Mouse (Mus musculus): ENCODE data around the gene Ahnak2. TPM values are rescaled to one million over a fixed set of nuclear protein-coding genes. Genes with fewer than 3 reads are reported as not detected.
A peak's percentile ranks its signal among the peaks of the same experiment; 100 is the strongest.

Ahnak2 gene
- total and polyA plus RNA-seq, 3 experiments: 3.1 to 27.7 (median 14.6) TPM

GRCm38 (mm10) chr12:112761411-112761810, 41.0 kb downstream of the Ahnak2 start:
- Histone ChIP-seq H3K27me3 (replicated peaks) (no peaks in the 10 kb centered on the region), H3K4me1 (ENCODE audit: control insufficient read depth in 1 of 2, insufficient read depth in 2 of 2) (peaks cover 12 to 30% of the 10 kb centered on the region in 2 experiments), H3K79me2 (replicated peaks; ENCODE audit: control insufficient read depth, extremely low read depth, insufficient read depth, poor library complexity, severe bottlenecking) (no peaks in the 10 kb centered on the region), H3K9ac (ENCODE audit: insufficient read depth, low read depth) (peak overlapping the region; percentile 75), H3K9me3 (replicated peaks; ENCODE audit: low read length) (peaks cover 14% of the 10 kb centered on the region), H3K36me3 (replicated peaks in 1 of 2; ENCODE audit: control insufficient read depth in 1 of 2, insufficient read depth in 1 of 2, low read length in 1 of 2) (peaks cover 25 to 34% of the 10 kb centered on the region in 2 experiments), H3K4me3 (replicated peaks in 1 of 3; ENCODE audit: low read depth in 2 of 3, low read length in 2 of 3, poor library complexity in 1 of 3) (peak overlapping the region; percentile 65 to 83 (median 66)), H3K4me2 (ENCODE audit: insufficient read depth, low read depth, poor library complexity, severe bottlenecking) (peak overlapping the region; percentile 23), H3K27ac (ENCODE audit: insufficient read depth, low read depth) (peak overlapping the region; percentile 92)
- in situ Hi-C loops (cut with MboI; ENCODE audit: low pct_ligation_motif_present, low pct_unique_long_range_greater_than_20kb, low sequenced_read_pairs) (no loop called here), dilution Hi-C loops (cut with MboI; ENCODE audit: extremely low pct_ligation_motif_present, extremely low pct_unique_long_range_greater_than_20kb, low sequenced_read_pairs) (no loop called here)
- TF ChIP-seq USF1 (IDR thresholded peaks at IDR 0.05; ENCODE audit: low read depth, low read length) (no peak), RAD21 (IDR thresholded peaks at IDR 0.05; ENCODE audit: low read depth, low read length) (no peak), CHD1 (IDR thresholded peaks at IDR 0.05; ENCODE audit: low read depth, low read length) (no peak), ZNF384 (IDR thresholded peaks at IDR 0.05; ENCODE audit: low read depth, low read length) (no peak), SMC3 (IDR thresholded peaks at IDR 0.05; ENCODE audit: low read depth, low read length) (no peak), KAT2A (IDR thresholded peaks at IDR 0.05; ENCODE audit: insufficient replicate concordance, low read length) (no peak), JUND (conservative IDR thresholded peaks at IDR 0.05; ENCODE audit: low read depth, low read length) (no peak), ZKSCAN1 (IDR thresholded peaks at IDR 0.05; ENCODE audit: borderline replicate concordance, low read depth, low read length) (no peak), ZC3H11A (IDR thresholded peaks at IDR 0.05; ENCODE audit: low read depth, low read length) (no peak), SIN3A (IDR thresholded peaks at IDR 0.05; ENCODE audit: low read length) (no peak), ELF1 (IDR thresholded peaks at IDR 0.05; ENCODE audit: low read depth, low read length) (no peak), USF2 (conservative IDR thresholded peaks at IDR 0.05; ENCODE audit: low read depth, low read length) (no peak), MEF2A (IDR thresholded peaks at IDR 0.05; ENCODE audit: borderline replicate concordance, low read depth, low read length) (no peak), MAX (IDR thresholded peaks at IDR 0.05; ENCODE audit: low read length) (no peak), MXI1 (IDR thresholded peaks at IDR 0.05; ENCODE audit: low read depth, low read length) (no peak), POLR2AphosphoS2 (IDR thresholded peaks at IDR 0.05; ENCODE audit: low read depth, low read length) (no peak)
- no peak for DNase-seq (ENCODE audit: extremely low read depth)

DNA sequence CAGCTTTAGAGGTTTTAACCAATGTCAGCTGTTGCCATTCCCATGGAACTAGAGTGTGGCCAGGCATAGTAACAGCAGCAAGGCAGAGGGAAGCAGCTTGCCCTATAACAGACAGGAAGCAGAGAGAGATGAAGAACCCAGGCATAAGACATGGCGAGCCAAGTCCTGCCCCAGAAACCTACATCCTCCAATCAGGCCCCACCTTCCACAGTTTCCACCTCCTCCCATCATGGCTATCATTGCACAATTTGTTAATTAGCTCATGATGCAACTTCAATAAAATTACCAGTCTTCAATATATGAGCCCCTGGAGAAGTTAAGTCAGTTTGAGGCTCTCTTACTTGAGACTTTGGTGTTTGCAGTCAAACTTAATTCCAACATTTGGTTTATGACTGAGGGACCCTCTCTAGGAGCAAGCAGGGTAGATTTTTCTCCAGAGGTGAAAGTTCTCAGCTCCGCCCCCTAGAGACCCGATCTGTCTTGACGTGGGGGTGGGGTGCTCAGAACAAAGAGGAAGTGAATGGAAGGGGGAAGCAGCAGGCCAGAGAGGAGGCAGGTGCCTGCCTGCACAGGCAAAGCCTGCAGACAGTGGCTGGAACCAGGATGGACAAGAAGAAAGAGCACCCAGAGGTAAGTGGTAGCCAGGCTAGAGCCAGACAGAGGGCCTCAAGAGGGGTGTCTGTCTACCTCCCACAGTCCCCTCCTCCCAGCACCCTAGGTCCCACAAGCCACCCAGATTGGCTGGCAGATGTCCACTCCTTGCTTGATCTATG, 42.1 kb downstream of the Ahnak2 start, which contains the start of gene Pld4:
Gene Pld4 (plus strand): TSS at position 502 of the 773 bp plus-strand sequence.
- no peaks in the 10 kb centered on the region for H3K79me2 ChIP-seq (replicated peaks; ENCODE audit: control insufficient read depth, extremely low read depth, insufficient read depth, poor library complexity, severe bottlenecking)
- peak within 1 kb of the TSS; percentile 65 to 83 (median 66) for H3K4me3 ChIP-seq (replicated peaks in 1 of 3; ENCODE audit: low read depth in 2 of 3, low read length in 2 of 3, poor library complexity in 1 of 3)
- in situ Hi-C loops (cut with MboI; ENCODE audit: low pct_ligation_motif_present, low pct_unique_long_range_greater_than_20kb, low sequenced_read_pairs) (no loop called here), dilution Hi-C loops (cut with MboI; ENCODE audit: extremely low pct_ligation_motif_present, extremely low pct_unique_long_range_greater_than_20kb, low sequenced_read_pairs) (no loop called here)
- peaks cover 20 to 25% of the 10 kb centered on the region in 2 experiments for H3K36me3 ChIP-seq (replicated peaks in 1 of 2; ENCODE audit: control insufficient read depth in 1 of 2, insufficient read depth in 1 of 2, low read length in 1 of 2)
- H3K9ac ChIP-seq (ENCODE audit: insufficient read depth, low read depth): peak within 1 kb of the TSS; percentile 75
- peaks cover 14% of the 10 kb centered on the region for H3K9me3 ChIP-seq (replicated peaks; ENCODE audit: low read length)
- H3K4me2 ChIP-seq (ENCODE audit: insufficient read depth, low read depth, poor library complexity, severe bottlenecking): peak within 1 kb of the TSS; percentile 23
- H3K4me1 ChIP-seq (ENCODE audit: control insufficient read depth in 1 of 2, insufficient read depth in 2 of 2): peaks cover 16 to 30% of the 10 kb centered on the region in 2 experiments
- no peaks in the 10 kb centered on the region for H3K27me3 ChIP-seq (replicated peaks)
- peak within 1 kb of the TSS; percentile 92 for H3K27ac ChIP-seq (ENCODE audit: insufficient read depth, low read depth)
- peak; percentile 90 for DNase-seq (ENCODE audit: extremely low read depth)
- TF ChIP-seq MAX (IDR thresholded peaks at IDR 0.05; ENCODE audit: low read length) (no peak), MXI1 (IDR thresholded peaks at IDR 0.05; ENCODE audit: low read depth, low read length) (no peak; the same call in 1 of the 2 replicates), TCF12 (IDR thresholded peaks at IDR 0.05; ENCODE audit: low read depth, low read length) (peak; percentile 91), RCOR1 (conservative IDR thresholded peaks at IDR 0.05; ENCODE audit: low read depth, low read length) (no peak), GABPA (IDR thresholded peaks at IDR 0.05; ENCODE audit: insufficient replicate concordance, low read depth, low read length) (no peak), UBTF (IDR thresholded peaks at IDR 0.05; ENCODE audit: low read depth, low read length) (no peak), JUND (conservative IDR thresholded peaks at IDR 0.05; ENCODE audit: low read depth, low read length) (no peak), MYC (IDR thresholded peaks at IDR 0.05; ENCODE audit: low read depth, low read length) (no peak), SMC3 (IDR thresholded peaks at IDR 0.05; ENCODE audit: low read depth, low read length) (no peak), NRF1 (IDR thresholded peaks at IDR 0.05; ENCODE audit: low read depth, low read length) (no peak), USF2 (conservative IDR thresholded peaks at IDR 0.05; ENCODE audit: low read depth, low read length) (no peak), POLR2AphosphoS2 (IDR thresholded peaks at IDR 0.05; ENCODE audit: low read depth, low read length) (no peak), EP300 (IDR thresholded peaks at IDR 0.05; ENCODE audit: low read length) (peak; percentile 56), USF1 (IDR thresholded peaks at IDR 0.05; ENCODE audit: low read depth, low read length) (no peak), SIN3A (IDR thresholded peaks at IDR 0.05; ENCODE audit: low read length) (no peak), RAD21 (IDR thresholded peaks at IDR 0.05; ENCODE audit: low read depth, low read length) (no peak), E2F4 (IDR thresholded peaks at IDR 0.05; ENCODE audit: insufficient replicate concordance, low read depth, low read length) (no peak), NELFE (IDR thresholded peaks at IDR 0.05; ENCODE audit: low read depth, low read length) (peak; percentile 75), HCFC1 (IDR thresholded peaks at IDR 0.05; ENCODE audit: low read depth, low read length) (peak; percentile 41; the same call in 1 of the 2 replicates), TBP (conservative IDR thresholded peaks at IDR 0.05; ENCODE audit: low read depth, low read length) (peak; percentile 71; the same call in 1 of the 2 replicates), PAX5 (IDR thresholded peaks at IDR 0.05; ENCODE audit: low read length) (no peak), IRF4 (IDR thresholded peaks at IDR 0.05; ENCODE audit: low read depth, low read length) (peak; percentile 61; the same call in 1 of the 2 replicates)

Measured in CH12.LX (cell line).